Mouse (Mus musculus) spleen, postnatal 0 days (tissue): ENCODE measurements around the gene Gm8020. TPM values are rescaled to one million over a fixed set of nuclear protein-coding genes. Genes with fewer than 3 reads are reported as not detected.

Source experiments
- polyA plus RNA-seq: library from polyadenylated mRNA; unstranded; fragments of >200 nt; fragmentation: Nextera tagmentation; extraction: Ambion mirVana; gene quantifications from 2 replicates; pipeline ENCODE4 v1.2.1, GENCODE M21; 2015

The Gm8020 gene
- not detected in 2 replicates for polyA plus RNA-seq

DNA sequence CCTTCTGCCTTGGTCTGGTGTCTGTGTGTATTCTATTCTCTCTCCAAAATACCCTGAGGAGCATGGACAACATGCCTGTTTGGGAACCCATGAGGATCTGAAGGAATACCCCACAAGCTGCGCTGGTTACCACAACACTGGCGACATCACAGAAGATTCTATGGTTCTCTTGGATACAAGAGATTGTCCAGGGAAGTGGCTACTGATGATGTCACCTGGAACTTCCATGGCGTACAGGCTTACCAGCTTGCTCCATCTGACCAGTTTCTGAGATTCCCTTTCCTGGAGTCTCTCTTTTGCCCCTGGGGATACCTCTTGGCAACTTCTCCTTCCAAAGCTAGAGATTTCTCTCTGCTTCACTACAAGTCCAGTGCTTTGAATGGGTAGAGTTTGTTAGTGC is at the start of gene Gm8020:
TSS of gene Gm8020 (minus strand) at position 101 of the 400 bp plus-strand sequence.

DNA sequence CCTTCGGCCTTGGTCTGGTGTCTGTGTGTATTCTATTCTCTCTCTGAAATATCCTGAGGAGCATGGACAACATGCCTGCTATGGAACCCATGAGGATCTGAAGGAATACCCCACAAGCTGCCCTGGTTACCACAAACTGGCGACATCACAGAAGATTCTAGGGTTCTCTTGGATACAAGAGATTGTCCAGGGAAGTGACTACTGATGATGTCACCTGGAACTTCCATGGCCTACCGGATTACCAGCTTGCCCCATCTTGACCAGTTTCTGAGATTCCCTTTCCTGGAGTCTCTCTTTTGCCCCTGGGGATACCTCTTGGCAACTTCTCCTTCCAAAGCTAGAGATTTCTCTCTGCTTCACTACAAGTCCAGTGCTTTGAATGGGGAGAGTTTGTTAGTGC is 22.0 kb upstream of the Gm8020 start, which contains the start of gene Gm8024:
TSS of gene Gm8024 (minus strand) at position 101 of the 400 bp plus-strand sequence.

DNA sequence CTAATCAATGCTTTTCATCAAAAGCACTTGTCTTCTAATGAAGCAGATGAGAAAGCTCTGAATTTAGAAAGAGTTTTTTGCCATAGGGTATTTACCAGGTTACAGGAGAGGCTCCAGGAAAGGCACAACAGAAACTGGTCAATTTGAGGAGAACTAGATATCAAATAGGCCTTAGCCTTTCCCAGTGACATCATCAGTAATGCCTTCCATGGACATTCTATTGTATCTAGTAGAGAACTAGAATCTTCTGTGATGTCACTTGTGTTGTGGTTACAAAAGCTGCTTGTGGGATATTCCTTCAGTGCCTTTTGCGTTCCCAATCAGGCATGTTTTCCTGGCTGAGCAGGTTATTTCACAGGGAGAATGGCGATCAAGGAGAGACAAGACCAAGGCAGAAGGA is 38.6 kb downstream of the Gm8020 start, which contains the start of gene Gm8011:
TSS of gene Gm8011 (plus strand) at position 301 of the 400 bp plus-strand sequence.

Other genes with a start within 250 kb of the Gm8020 start
- not detected in 2 replicates for gene Gm17026, start 242.3 kb downstream of the Gm8020 start, polyA plus RNA-seq
- not detected in 2 replicates for gene Gm9611, start 205.0 kb downstream of the Gm8020 start, polyA plus RNA-seq
- gene Gm7995, start 192.1 kb downstream of the Gm8020 start, polyA plus RNA-seq, result not detected in 2 replicates
- not detected in 2 replicates for gene Gm8005, start 62.7 kb downstream of the Gm8020 start, polyA plus RNA-seq
- not detected in 2 replicates for gene Gm8011, start 38.5 kb downstream of the Gm8020 start, polyA plus RNA-seq
- not detected in 2 replicates for gene Gm8024, start 21.9 kb upstream of the Gm8020 start, polyA plus RNA-seq
- gene Gm17124, start 97.5 kb upstream of the Gm8020 start, polyA plus RNA-seq, result not detected in 2 replicates
- gene Gm3633, start 139.6 kb upstream of the Gm8020 start, polyA plus RNA-seq, result not detected in 2 replicates
- gene Gm10378, start 153.6 kb upstream of the Gm8020 start, polyA plus RNA-seq, result not detected in 2 replicates